Mouse (Mus musculus) CD4-positive, CD25-positive, alpha-beta regulatory T cell, adult 9 weeks (primary cell): ENCODE measurements around the gene Sv2b. TPM values are rescaled to one million over a fixed set of nuclear protein-coding genes. Genes with fewer than 3 reads are reported as not detected.

Experiments
- polyA plus RNA-seq: library from polyadenylated mRNA; unstranded; fragments of 100-300 nt; shearing (Covaris generic); gene quantifications from one replicate; pipeline ENCODE4 v1.2.1, GENCODE M21; 2017

The Sv2b gene
- not detected for polyA plus RNA-seq

DNA sequence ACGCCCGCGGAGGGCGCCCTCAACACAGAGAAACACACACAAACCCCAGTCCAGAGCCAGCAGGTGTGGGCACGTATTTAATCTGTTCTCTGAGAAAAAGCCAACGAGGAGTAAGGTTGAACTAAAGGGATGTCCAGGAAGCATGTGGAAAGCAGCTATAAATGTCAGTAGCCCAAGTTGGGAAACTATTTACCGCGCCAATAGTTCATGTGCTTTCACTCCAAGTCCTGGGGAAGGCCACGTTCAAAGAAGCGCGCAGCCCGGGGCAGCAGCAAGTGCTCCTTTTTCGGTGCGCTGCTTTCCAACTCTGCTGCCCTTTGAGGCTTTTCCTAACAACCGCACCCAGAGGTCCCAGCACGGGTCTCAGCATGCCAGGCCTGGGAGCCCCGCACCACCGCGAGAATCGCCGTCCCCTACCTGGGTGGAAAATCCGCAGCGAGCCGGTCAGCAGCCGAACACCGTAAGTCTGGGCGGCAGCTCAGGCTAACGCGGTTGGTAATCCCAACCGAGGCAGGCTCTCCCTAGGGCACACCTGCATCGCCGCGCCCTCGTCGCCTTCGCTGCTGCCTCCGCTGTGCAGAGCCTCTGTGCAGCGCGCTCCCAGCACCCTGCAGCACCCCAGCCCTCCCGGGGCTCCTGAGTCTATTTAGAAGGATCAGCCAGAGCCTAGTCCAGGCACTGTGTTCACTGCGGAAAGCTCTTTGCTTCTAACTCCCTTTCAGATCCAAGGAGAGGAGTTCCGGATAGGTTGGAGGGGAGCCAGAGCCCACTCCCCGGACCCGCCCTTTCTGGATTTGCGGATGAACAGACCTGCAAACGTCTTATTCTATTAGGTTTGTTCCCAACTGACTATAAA, at the start of gene Sv2b:
Gene Sv2b (minus strand): TSS at position 806 of the 856 bp plus-strand sequence.

Other genes starting within 250 kb of the Sv2b start
- 358 TPM for gene Akap13, start 146.3 kb upstream of the Sv2b start, polyA plus RNA-seq